Mouse (Mus musculus): ENCODE results near the gene Ang4. TPM values are rescaled to one million over a fixed set of nuclear protein-coding genes. Genes with fewer than 3 reads are reported as not detected.

The Ang4 gene
- polyA plus RNA-seq, 1 experiment from 2014 or later = not detected

DNA sequence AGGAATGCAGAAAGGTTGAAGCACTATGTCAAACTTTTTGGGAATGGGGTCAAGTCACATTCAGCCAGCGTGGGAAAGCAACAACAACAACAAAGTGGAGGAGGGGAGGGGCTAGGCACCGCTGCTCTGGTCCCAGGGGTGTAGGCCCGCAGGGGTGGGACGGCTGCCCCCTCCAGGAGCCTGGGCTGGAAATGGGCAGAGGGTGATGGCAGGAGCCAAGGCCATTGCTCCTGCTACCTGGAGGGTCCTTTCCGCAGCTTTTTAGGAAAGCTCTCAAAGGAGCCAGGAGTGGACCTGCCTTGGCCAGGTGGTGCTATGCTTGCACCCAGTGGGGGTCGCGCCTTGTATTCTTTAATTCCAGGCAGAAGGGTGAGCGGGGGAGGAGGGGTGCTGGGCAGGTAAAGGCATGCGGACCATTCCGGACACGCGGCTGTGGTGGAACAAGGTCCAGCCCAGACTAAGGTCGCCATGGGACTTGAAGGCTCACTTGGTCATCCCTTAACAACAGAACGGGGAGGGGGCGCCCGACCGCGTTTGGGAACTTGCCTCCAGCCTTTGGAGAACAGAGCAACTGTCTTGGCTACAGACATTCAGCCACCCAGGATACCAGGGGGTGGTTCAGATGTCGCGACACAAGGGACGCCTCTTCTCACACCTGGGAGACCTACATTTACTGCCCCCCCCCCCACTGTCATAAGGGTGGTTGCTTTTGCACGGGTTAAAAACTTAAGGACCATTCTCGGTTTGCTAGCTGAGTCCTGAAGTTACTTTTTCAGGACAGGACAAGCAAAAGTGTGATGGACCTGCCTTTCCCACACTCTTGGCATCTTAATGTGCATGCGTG, 34.0 kb downstream of the Ang4 start:
- Histone ChIP-seq H3K9ac (replicated peaks) (no peak overlapping the region), H3K36me3 (no peaks in the 10 kb centered on the region), H3K27ac (replicated peaks) (no peak overlapping the region), H3K4me2 (replicated peaks) (peak overlapping the region; percentile 61), H3K9me3 (no peaks in the 10 kb centered on the region), H3K27me3 (peaks cover 52% of the 10 kb centered on the region), H3K4me1 (peaks cover 22% of the 10 kb centered on the region), H3K4me3 (peak overlapping the region; percentile 26)
- peak; percentile 41; the same call in 1 of the 2 replicates for ATAC-seq (ENCODE audit: low FRiP score, low read depth)
- 4% methylated on average over 22 of the region's 24 CpGs for WGBS

DNA sequence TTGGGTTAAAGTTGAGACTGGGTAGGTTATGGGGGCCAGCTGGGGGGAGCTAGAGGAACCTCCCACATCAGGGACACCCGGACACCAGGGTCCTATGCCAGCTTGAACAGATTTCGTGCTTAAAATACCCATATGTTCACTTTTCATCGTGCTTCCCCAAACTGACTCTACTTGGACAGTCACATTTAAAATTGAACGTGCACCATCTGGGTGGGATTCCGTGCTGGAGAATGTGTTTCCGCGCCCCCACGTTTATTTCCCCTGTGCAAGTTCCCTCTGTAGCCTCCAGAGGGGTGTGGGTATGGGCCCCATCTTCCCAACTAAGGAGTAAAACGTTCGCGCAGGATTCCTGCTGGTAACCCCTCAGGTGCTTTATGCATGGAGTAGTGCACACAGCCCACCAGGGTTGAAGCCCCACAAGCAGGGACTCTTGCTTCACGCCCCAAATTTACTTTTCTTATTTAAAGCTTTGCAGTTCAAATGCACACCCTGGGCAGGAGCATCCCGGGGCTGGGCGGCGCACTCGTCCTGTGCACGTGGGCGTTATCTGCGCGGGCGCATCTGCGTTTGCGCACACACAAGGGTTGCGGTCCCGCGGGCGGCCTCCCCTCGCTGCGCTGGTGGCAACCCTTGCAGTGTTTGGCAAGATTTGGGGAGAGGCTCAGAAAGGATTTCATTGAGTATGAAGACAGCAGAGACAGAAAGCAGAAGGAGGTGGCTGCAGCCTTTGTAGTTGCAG, 34.8 kb downstream of the Ang4 start:
- no peak for ATAC-seq (ENCODE audit: low FRiP score, low read depth)
- no peaks in the 10 kb centered on the region for H3K9me3 ChIP-seq
- 4% methylated on average over 29 of the region's 29 CpGs for WGBS
- H3K4me2 ChIP-seq (replicated peaks) = peak overlapping the region; percentile 61
- H3K4me1 ChIP-seq = peaks cover 22% of the 10 kb centered on the region
- no peak overlapping the region for H3K27ac ChIP-seq (replicated peaks)
- no peak overlapping the region for H3K9ac ChIP-seq (replicated peaks)
- peaks cover 52% of the 10 kb centered on the region for H3K27me3 ChIP-seq
- no peaks in the 10 kb centered on the region for H3K36me3 ChIP-seq
- peak overlapping the region; percentile 26 for H3K4me3 ChIP-seq

DNA sequence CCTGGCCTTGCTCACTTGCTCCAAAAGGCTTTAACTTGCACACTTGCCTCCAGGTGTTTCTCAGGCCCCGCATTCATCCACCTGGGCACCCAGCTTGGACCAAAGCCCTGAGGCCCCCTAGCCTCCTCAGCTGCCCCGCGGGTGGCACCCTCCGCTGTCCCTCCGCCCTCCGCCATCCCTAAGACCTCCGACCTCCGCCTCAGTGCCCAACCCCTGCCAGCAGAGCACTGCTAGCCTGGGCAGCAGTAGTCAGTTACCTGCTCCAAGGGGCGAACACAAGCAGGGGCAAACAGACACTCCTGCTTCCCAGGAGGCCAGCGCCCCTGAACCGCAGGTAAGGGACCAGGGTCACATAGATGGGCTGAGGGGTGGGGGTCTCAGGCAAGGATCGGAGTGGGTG, 35.4 kb downstream of the Ang4 start:
- Histone ChIP-seq H3K4me1 (peaks cover 22% of the 10 kb centered on the region), H3K9me3 (no peaks in the 10 kb centered on the region), H3K27me3 (peaks cover 52% of the 10 kb centered on the region), H3K27ac (replicated peaks) (no peak overlapping the region), H3K36me3 (no peaks in the 10 kb centered on the region), H3K4me2 (replicated peaks) (no peak overlapping the region), H3K9ac (replicated peaks) (no peak overlapping the region), H3K4me3 (no peak overlapping the region)
- 11% methylated on average over 12 of the region's 12 CpGs for WGBS
- no peak for ATAC-seq (ENCODE audit: low FRiP score, low read depth)

DNA sequence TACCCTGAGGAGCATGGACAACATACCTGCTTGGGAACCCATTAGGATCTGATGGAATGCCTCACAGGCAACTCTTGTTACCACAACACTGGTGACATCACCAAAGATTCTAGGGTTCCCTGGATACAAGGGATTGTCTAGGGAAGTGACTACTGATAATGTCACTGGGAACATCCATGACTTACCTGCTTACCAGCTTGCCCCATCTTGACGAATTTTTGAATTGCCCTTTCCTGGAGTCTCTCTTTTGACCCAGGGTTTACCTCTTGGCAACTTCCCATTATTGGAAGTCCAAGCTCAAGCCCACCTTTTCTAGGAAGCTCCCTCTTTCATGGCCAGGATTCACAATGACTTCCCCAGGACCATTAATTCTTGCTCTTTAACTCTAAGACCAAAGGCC, 56.3 kb downstream of the Ang4 start, which contains the start of gene Gm5800:
Gene Gm5800 (minus strand): TSS at position 101 of the 400 bp plus-strand sequence.
- no peak within 1 kb of the TSS for H3K27ac ChIP-seq (replicated peaks)
- ATAC-seq (ENCODE audit: low FRiP score, low read depth) = no peak
- no peak within 1 kb of the TSS for H3K4me2 ChIP-seq (replicated peaks)
- no peaks in the 10 kb centered on the region for H3K9me3 ChIP-seq
- no peaks in the 10 kb centered on the region for H3K4me1 ChIP-seq
- WGBS = 63% methylated on average over 1 of the region's 1 CpGs
- H3K36me3 ChIP-seq = no peaks in the 10 kb centered on the region
- H3K9ac ChIP-seq (replicated peaks) = no peak within 1 kb of the TSS
- no peaks in the 10 kb centered on the region for H3K27me3 ChIP-seq
- no peak within 1 kb of the TSS for H3K4me3 ChIP-seq

Other genes starting within 250 kb of the Ang4 start
- not detected in 2 replicates for gene Gm5622, start 220.8 kb downstream of the Ang4 start, polyA plus RNA-seq (2016; fragmentation: Nextera tagmentation; extraction: Ambion mirVana)
- not detected in 2 replicates for gene Gm17175, start 199.5 kb downstream of the Ang4 start, polyA plus RNA-seq (2016; fragmentation: Nextera tagmentation; extraction: Ambion mirVana)
- not detected in 2 replicates for gene Gm17174, start 181.5 kb downstream of the Ang4 start, polyA plus RNA-seq (2016; fragmentation: Nextera tagmentation; extraction: Ambion mirVana)
- gene Gm17078, start 162.3 kb downstream of the Ang4 start, polyA plus RNA-seq (2016; fragmentation: Nextera tagmentation; extraction: Ambion mirVana) = not detected in 2 replicates
- not detected in 2 replicates for gene Gm4181, start 137.9 kb downstream of the Ang4 start, polyA plus RNA-seq (2016; fragmentation: Nextera tagmentation; extraction: Ambion mirVana)
- gene Gm17079, start 78.1 kb downstream of the Ang4 start, polyA plus RNA-seq (2016; fragmentation: Nextera tagmentation; extraction: Ambion mirVana) = not detected in 2 replicates
- not detected in 2 replicates for gene Gm5800, start 56.4 kb downstream of the Ang4 start, polyA plus RNA-seq (2016; fragmentation: Nextera tagmentation; extraction: Ambion mirVana)
- gene AY358078, start 26.5 kb upstream of the Ang4 start, polyA plus RNA-seq (2016; fragmentation: Nextera tagmentation; extraction: Ambion mirVana) = not detected in 2 replicates
- not detected in 2 replicates for gene Ear6, start 80.1 kb upstream of the Ang4 start, polyA plus RNA-seq (2016; fragmentation: Nextera tagmentation; extraction: Ambion mirVana)
- gene Mettl17, start 111.3 kb upstream of the Ang4 start, polyA plus RNA-seq (2016; fragmentation: Nextera tagmentation; extraction: Ambion mirVana) = 61.9 and 68.0 TPM in 2 replicates
- 1.2 and 1.6 TPM in 2 replicates for gene Slc39a2, start 119.3 kb upstream of the Ang4 start, polyA plus RNA-seq (2016; fragmentation: Nextera tagmentation; extraction: Ambion mirVana)
- 21.6 and 24.0 TPM in 2 replicates for gene Ndrg2, start 140.6 kb upstream of the Ang4 start, polyA plus RNA-seq (2016; fragmentation: Nextera tagmentation; extraction: Ambion mirVana)
- gene Tppp2, start 144.8 kb upstream of the Ang4 start, polyA plus RNA-seq (2016; fragmentation: Nextera tagmentation; extraction: Ambion mirVana) = not detected in 2 replicates
- gene Rnase13, start 149.2 kb upstream of the Ang4 start, polyA plus RNA-seq (2016; fragmentation: Nextera tagmentation; extraction: Ambion mirVana) = not detected in 2 replicates
- gene Arhgef40, start 211.1 kb upstream of the Ang4 start, polyA plus RNA-seq (2016; fragmentation: Nextera tagmentation; extraction: Ambion mirVana) = 116 and 122 TPM in 2 replicates
- gene Tmem253, start 242.1 kb upstream of the Ang4 start, polyA plus RNA-seq (2016; fragmentation: Nextera tagmentation; extraction: Ambion mirVana) = 1.0 and 2.1 TPM in 2 replicates
- gene Zfp219, start 247.1 kb upstream of the Ang4 start, polyA plus RNA-seq (2016; fragmentation: Nextera tagmentation; extraction: Ambion mirVana) = 111 and 112 TPM in 2 replicates